Mouse (Mus musculus): Measurements from ENCODE around the gene Nlgn1.

- TF ChIP-seq CTCF (IDR thresholded peaks at IDR 0.05; ENCODE audit: extremely low read depth, insufficient read length, insufficient replicate concordance, low read depth, low read length) (no peak), POLR2A (IDR thresholded peaks at IDR 0.05; ENCODE audit: low read depth, low read length) (no peak)
Measured at GRCm38 (mm10) chr3:25707380-25707779, 624.9 kb downstream of the Nlgn1 start.

Measured in small intestine, adult 2 months (tissue).